Mouse (Mus musculus): ENCODE results near the gene Timm8a1.

Timm8a1 gene

GRCm38 (mm10) chrX:134541145-134541954 lies at the start of gene Timm8a1:
Gene Timm8a1, minus strand, starts transcription at chrX:134541865.
- DNase-seq (ENCODE audit: low spot score in 2 of 2): peak; percentile 40 to 42

GRCm38 (mm10) chrX:134589836-134590235 lies 48.2 kb upstream of the Timm8a1 start:
- no peak for DNase-seq (ENCODE audit: low spot score in 2 of 2)

GRCm38 (mm10) chrX:134588997-134589396 lies 47.3 kb upstream of the Timm8a1 start:
- no peak for DNase-seq (ENCODE audit: low spot score in 2 of 2)

- DNase-seq (ENCODE audit: low spot score in 2 of 2): no peak
Measured at GRCm38 (mm10) chrX:134588261-134588660, 46.6 kb upstream of the Timm8a1 start.

GRCm38 (mm10) chrX:134586447-134586846 lies 44.8 kb upstream of the Timm8a1 start:
- no peak for DNase-seq (ENCODE audit: low spot score in 2 of 2)

- peak; percentile 88 to 89 for DNase-seq (ENCODE audit: low spot score in 2 of 2)
Measured at GRCm38 (mm10) chrX:134585103-134586002, 43.7 kb upstream of the Timm8a1 start, which contains the start of gene Rpl36a. Gene Rpl36a, plus strand, starts transcription at chrX:134585654.

GRCm38 (mm10) chrX:134582888-134583669 lies 41.4 kb upstream of the Timm8a1 start, which contains the start of gene Btk:
Gene Btk, minus strand, starts transcription at chrX:134583570.
- peak; percentile 39 to 55 for DNase-seq (ENCODE audit: low spot score in 2 of 2)

- DNase-seq (ENCODE audit: low spot score in 2 of 2): peak; percentile 22 to 26
Measured at GRCm38 (mm10) chrX:134582270-134582669, 40.6 kb upstream of the Timm8a1 start.

GRCm38 (mm10) chrX:134580528-134581305 lies 39.1 kb upstream of the Timm8a1 start:
- DNase-seq (ENCODE audit: low spot score in 2 of 2): peak; percentile 45 to 46

GRCm38 (mm10) chrX:134577896-134578295 lies 36.2 kb upstream of the Timm8a1 start:
- DNase-seq (ENCODE audit: low spot score in 2 of 2): no peak

- peak; percentile 80 to 82 for DNase-seq (ENCODE audit: low spot score in 2 of 2)
Measured at GRCm38 (mm10) chrX:134566536-134567222, 25.0 kb upstream of the Timm8a1 start.

- DNase-seq (ENCODE audit: low spot score in 2 of 2): peak; percentile 58 to 61
Measured at GRCm38 (mm10) chrX:134564326-134564725, 22.7 kb upstream of the Timm8a1 start.

GRCm38 (mm10) chrX:134554425-134554824 lies 12.8 kb upstream of the Timm8a1 start:
- no peak for DNase-seq (ENCODE audit: low spot score in 2 of 2)

- DNase-seq (ENCODE audit: low spot score in 2 of 2): no peak
Measured at GRCm38 (mm10) chrX:134553326-134553725, 11.7 kb upstream of the Timm8a1 start.

- DNase-seq (ENCODE audit: low spot score in 2 of 2): peak; percentile 22 to 28
Measured at GRCm38 (mm10) chrX:134550903-134551302, 9.2 kb upstream of the Timm8a1 start.

- no peak for DNase-seq (ENCODE audit: low spot score in 2 of 2)
Measured at GRCm38 (mm10) chrX:134547330-134547729, 5.7 kb upstream of the Timm8a1 start.

- no peak for DNase-seq (ENCODE audit: low spot score in 2 of 2)
Measured at GRCm38 (mm10) chrX:134541955-134542308, 267 bp upstream of the Timm8a1 start.

- no peak for DNase-seq (ENCODE audit: low spot score in 2 of 2)
Measured at GRCm38 (mm10) chrX:134540414-134541135, 1.1 kb downstream of the Timm8a1 start.

GRCm38 (mm10) chrX:134539795-134540194 lies 1.9 kb downstream of the Timm8a1 start:
- DNase-seq (ENCODE audit: low spot score in 2 of 2): peak; percentile 11 to 19
